In the genomic region with DNA sequence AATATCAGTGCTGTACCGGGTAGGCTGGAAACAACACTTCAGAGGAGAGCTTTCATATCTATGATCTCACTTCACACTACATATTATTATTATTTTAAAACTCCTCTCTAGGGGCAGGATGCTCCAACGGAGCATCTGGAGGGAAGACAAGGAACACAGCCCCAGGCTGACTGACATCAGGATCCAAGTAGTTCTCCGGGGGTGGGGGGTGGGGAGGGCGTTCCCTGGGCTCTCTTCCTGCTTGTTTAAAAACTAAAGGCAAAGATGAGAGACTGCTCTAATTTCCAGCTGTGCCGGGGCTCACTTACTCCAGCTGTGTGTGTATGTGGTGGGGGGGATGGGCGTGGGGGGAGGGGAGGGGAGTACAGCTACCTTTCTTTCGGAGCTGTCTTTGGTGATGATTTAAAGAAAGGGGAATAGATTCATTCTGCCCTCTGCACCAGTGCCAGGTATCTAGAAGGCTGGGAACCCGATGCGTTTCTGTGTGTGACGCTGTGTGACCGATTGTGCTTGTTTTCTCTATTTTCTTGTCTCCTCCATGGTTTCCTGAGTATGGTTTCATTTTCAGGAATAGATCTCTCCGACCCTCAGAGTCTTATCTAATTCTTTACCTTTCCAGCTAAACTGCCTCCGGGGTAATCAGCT, we compare ENCODE assay signal across 8 mouse cellular contexts. TPM values are rescaled to one million over a fixed set of nuclear protein-coding genes. Genes with fewer than 3 reads are reported as not detected.
A peak's percentile ranks its signal among the peaks of the same experiment; 100 is the strongest.
DNase-seq lines count a peak whose midpoint lies in the region; ATAC-seq and TF ChIP-seq lines count a peak whose summit lies in the region.

No protein-coding gene starts in this region.

- no peaks in the 10 kb centered on the region for H3K36me3 ChIP-seq in forebrain, embryonic 11.5 days (ENCODE audit: control insufficient read depth, insufficient read depth, low read length)
- H3K36me3 ChIP-seq in intestine, postnatal 0 days (ENCODE audit: control insufficient read depth, insufficient read depth): no peaks in the 10 kb centered on the region
- no peaks in the 10 kb centered on the region for H3K36me3 ChIP-seq in midbrain, postnatal 0 days (ENCODE audit: insufficient read depth, low read length)

- no peaks in the 10 kb centered on the region for H3K9me3 ChIP-seq in forebrain, embryonic 11.5 days (ENCODE audit: control insufficient read depth, low read length)
- no peaks in the 10 kb centered on the region for H3K9me3 ChIP-seq in intestine, postnatal 0 days (ENCODE audit: control insufficient read depth)
- no peaks in the 10 kb centered on the region for H3K9me3 ChIP-seq in midbrain, postnatal 0 days (ENCODE audit: low read length)

- H3K4me1 ChIP-seq in lung, adult 2 months (ENCODE audit: control insufficient read depth, insufficient read depth, low read length): peaks cover 24% of the 10 kb centered on the region
- H3K4me1 ChIP-seq in forebrain, embryonic 11.5 days (replicated peaks; ENCODE audit: control insufficient read depth, insufficient read depth, low read length): peaks cover 2% of the 10 kb centered on the region; the same call in 1 of the 2 replicates
- no peaks in the 10 kb centered on the region for H3K4me1 ChIP-seq in intestine, postnatal 0 days (replicated peaks; ENCODE audit: control insufficient read depth, insufficient read depth, low read length)
- peaks cover 7% of the 10 kb centered on the region; the same call in 1 of the 2 replicates for H3K4me1 ChIP-seq in midbrain, postnatal 0 days (ENCODE audit: insufficient read depth, low read length)

- WGBS in lung, adult 2 months: 5% methylated on average over 13 of the region's 13 CpGs
- WGBS in forebrain, embryonic 11.5 days: 9% methylated on average over 13 of the region's 13 CpGs
- 10% methylated on average over 13 of the region's 13 CpGs for WGBS in intestine, postnatal 0 days
- WGBS in midbrain, postnatal 0 days: 9% methylated on average over 13 of the region's 13 CpGs

- ATAC-seq in forebrain, embryonic 11.5 days (replicated peaks; ENCODE audit: low FRiP score): no peak
- ATAC-seq in intestine, postnatal 0 days: no peak
- ATAC-seq in midbrain, postnatal 0 days (ENCODE audit: low FRiP score): peak; percentile 68

- H3K9ac ChIP-seq in forebrain, embryonic 11.5 days (ENCODE audit: low read length): 0 out of 2 replicates have a peak overlapping the region, but pooled peaks have one; percentile 4
- 0 out of 2 replicates have a peak overlapping the region, but pooled peaks have one; percentile 22 for H3K9ac ChIP-seq in intestine, postnatal 0 days (ENCODE audit: low read depth, low read length)
- H3K9ac ChIP-seq in midbrain, postnatal 0 days (replicated peaks; ENCODE audit: low read length, poor library complexity, severe bottlenecking): no peak overlapping the region

- H3K4me3 ChIP-seq in lung, adult 2 months (replicated peaks; ENCODE audit: extremely low read depth, low read depth, low read length): peak overlapping the region; percentile 57
- H3K4me3 ChIP-seq in forebrain, embryonic 11.5 days (ENCODE audit: low read depth, low read length): no peak overlapping the region
- peak overlapping the region; percentile 32 for H3K4me3 ChIP-seq in intestine, postnatal 0 days (ENCODE audit: low read depth, low read length)
- no peak overlapping the region for H3K4me3 ChIP-seq in midbrain, postnatal 0 days (ENCODE audit: low read depth, low read length)

- H3K27me3 ChIP-seq in forebrain, embryonic 11.5 days (ENCODE audit: control insufficient read depth, insufficient read depth, low read length): no peaks in the 10 kb centered on the region
- H3K27me3 ChIP-seq in intestine, postnatal 0 days (replicated peaks; ENCODE audit: control insufficient read depth, insufficient read depth, low read length): no peaks in the 10 kb centered on the region
- H3K27me3 ChIP-seq in midbrain, postnatal 0 days (ENCODE audit: insufficient read depth, low read length): no peaks in the 10 kb centered on the region

- TF ChIP-seq CTCF in lung, adult 2 months (IDR thresholded peaks at IDR 0.05; ENCODE audit: insufficient read depth, low read length): no peak
- TF ChIP-seq CTCF in intestine, postnatal 0 days (IDR thresholded peaks at IDR 0.05; ENCODE audit: low read depth): no peak
- TF ChIP-seq CTCF in midbrain, postnatal 0 days (IDR thresholded peaks at IDR 0.05): no peak

- no peak for DNase-seq in lung, adult 2 months
- DNase-seq in lung, postnatal 14 days: no peak
- peak; percentile 59 for DNase-seq in forebrain, embryonic 11.5 days (ENCODE audit: low spot score)
- DNase-seq in midbrain, postnatal 0 days (ENCODE audit: low spot score): no peak
- no peak for DNase-seq in urinary bladder, postnatal 36 days (ENCODE audit: low spot score in 2 of 2)
- no peak for DNase-seq in spleen, adult 18-20 months
- DNase-seq in spleen, postnatal 36 days (ENCODE audit: low spot score in 2 of 2): no peak

- H3K27ac ChIP-seq in forebrain, embryonic 11.5 days (ENCODE audit: low read depth, low read length): no peak overlapping the region
- H3K27ac ChIP-seq in intestine, postnatal 0 days (ENCODE audit: low read depth, low read length): no peak overlapping the region
- H3K27ac ChIP-seq in midbrain, postnatal 0 days (ENCODE audit: low read depth, low read length): no peak overlapping the region

- H3K4me2 ChIP-seq in forebrain, embryonic 11.5 days (ENCODE audit: low read depth, low read length, severe bottlenecking): no peak overlapping the region; the same call in 1 of the 2 replicates
- peak overlapping the region; percentile 59 for H3K4me2 ChIP-seq in intestine, postnatal 0 days (replicated peaks; ENCODE audit: low read depth)
- peak overlapping the region; percentile 44 for H3K4me2 ChIP-seq in midbrain, postnatal 0 days (ENCODE audit: low read depth, low read length, poor library complexity, severe bottlenecking)

- no peak for TF ChIP-seq POLR2A in lung, adult 2 months (IDR thresholded peaks at IDR 0.05; ENCODE audit: borderline replicate concordance, extremely low read depth, low read depth, low read length)

RNA-seq across cellular contexts. Expression of a gene that starts 5.8 kb away (rescaled TPM):
- 0.11 and 0.19 TPM in 2 replicates for polyA plus RNA-seq in lung, adult 2 months (2012; rRNA removed)
- not detected in 2 replicates for polyA plus RNA-seq in forebrain, embryonic 11.5 days (2014; fragmentation: Nextera tagmentation; extraction: Ambion mirVana)
- polyA plus RNA-seq in intestine, postnatal 0 days (2015; fragmentation: Nextera tagmentation; extraction: Ambion mirVana): not detected in 2 replicates
- total RNA-seq in midbrain, postnatal 0 days (2014; rRNA removed): not detected in 2 replicates
- 0.15 and 0.19 TPM in 2 replicates for polyA plus RNA-seq in midbrain, postnatal 0 days (2015; fragmentation: Nextera tagmentation; extraction: Ambion mirVana)

RNA-seq across cellular contexts. Expression of a gene that starts 34.6 kb away (rescaled TPM):
- polyA plus RNA-seq in lung, adult 2 months (2012; rRNA removed): 14.9 and 18.9 TPM in 2 replicates
- polyA plus RNA-seq in forebrain, embryonic 11.5 days (2014; fragmentation: Nextera tagmentation; extraction: Ambion mirVana): 13.0 and 13.3 TPM in 2 replicates
- polyA plus RNA-seq in intestine, postnatal 0 days (2015; fragmentation: Nextera tagmentation; extraction: Ambion mirVana): 2.2 and 3.4 TPM in 2 replicates
- 25.0 and 25.8 TPM in 2 replicates for total RNA-seq in midbrain, postnatal 0 days (2014; rRNA removed)
- polyA plus RNA-seq in midbrain, postnatal 0 days (2015; fragmentation: Nextera tagmentation; extraction: Ambion mirVana): 4.9 and 7.9 TPM in 2 replicates

Comparison
In these comparisons a context has a peak if more than half of its experiments do, and no peak if none do; other contexts are left out.
1. H3K4me3 ChIP-seq: peak in lung, adult 2 months (single experiment) and intestine, postnatal 0 days (single experiment); none in forebrain, embryonic 11.5 days (single experiment) and midbrain, postnatal 0 days (single experiment).